Mouse (Mus musculus) cerebellum, adult 11-12 months (tissue): ENCODE results near the gene Trim28.
"Not testable (repeated sequence)": the region's sequence is repeated elsewhere in the genome, so short reads cannot be mapped to it uniquely, and the experiment has no call there.

Source experiments
- DNase-seq: peaks from one replicate; pipeline ENCODE4 v3.0.0; 2022

Trim28 gene

GRCm38 (mm10) chr7:13034148-13034977 is 35.4 kb downstream of the Trim28 start, which contains the start of gene Chmp2a:
Chmp2a (minus strand) TSS chr7:13034807.
- DNase-seq = peak; percentile 98

- DNase-seq = peak; percentile 77
These were observed 36.4 kb downstream of the Trim28 start for GRCm38 (mm10) chr7:13035211-13035855.

GRCm38 (mm10) chr7:13036806-13037205 is 37.9 kb downstream of the Trim28 start:
- DNase-seq = no peak

- peak; percentile 76 for DNase-seq
These were observed 38.5 kb downstream of the Trim28 start for GRCm38 (mm10) chr7:13037366-13037765.

GRCm38 (mm10) chr7:13037901-13038555 is 39.1 kb downstream of the Trim28 start, which contains the start of gene Ube2m:
Ube2m (minus strand) TSS chr7:13038275.
- DNase-seq = peak; percentile 98

GRCm38 (mm10) chr7:13038621-13039169 is 39.8 kb downstream of the Trim28 start:
- no peak for DNase-seq

- no peak for DNase-seq
These were observed 40.3 kb downstream of the Trim28 start for GRCm38 (mm10) chr7:13039181-13039580.

GRCm38 (mm10) chr7:13041256-13041655 is 42.3 kb downstream of the Trim28 start:
- peak; percentile 41 for DNase-seq

GRCm38 (mm10) chr7:13042511-13042910 is 43.6 kb downstream of the Trim28 start:
- DNase-seq = no peak

GRCm38 (mm10) chr7:13043120-13043444 is 44.2 kb downstream of the Trim28 start:
- DNase-seq = no peak

GRCm38 (mm10) chr7:13043445-13044253 is 44.7 kb downstream of the Trim28 start:
- DNase-seq = peak; percentile 85

GRCm38 (mm10) chr7:13044254-13044625 is 45.3 kb downstream of the Trim28 start:
- DNase-seq = no peak

GRCm38 (mm10) chr7:13046084-13046483 is 47.2 kb downstream of the Trim28 start:
- DNase-seq = peak; percentile 60

- peak; percentile 64 for DNase-seq
These were observed 54.1 kb downstream of the Trim28 start for GRCm38 (mm10) chr7:13053001-13053400.

- DNase-seq = peak; percentile 55
These were observed 54.6 kb downstream of the Trim28 start for GRCm38 (mm10) chr7:13053501-13053900.

- DNase-seq = no peak
These were observed 55.0 kb downstream of the Trim28 start for GRCm38 (mm10) chr7:13053961-13054286.

- peak; percentile 98 for DNase-seq
These were observed 55.5 kb downstream of the Trim28 start, which contains the start of gene Mzf1 for GRCm38 (mm10) chr7:13054287-13055010. Mzf1 (minus strand) TSS chr7:13054764.

GRCm38 (mm10) chr7:13056913-13057700 is 58.2 kb downstream of the Trim28 start:
- no peak for DNase-seq

- no peak for DNase-seq
These were observed 60.6 kb downstream of the Trim28 start for GRCm38 (mm10) chr7:13059536-13059935.

GRCm38 (mm10) chr7:13063399-13063798 is 64.5 kb downstream of the Trim28 start:
- not testable (repeated sequence) for DNase-seq

GRCm38 (mm10) chr7:13072293-13072692 is 73.4 kb downstream of the Trim28 start:
- no peak for DNase-seq
